Mouse (Mus musculus) heart, adult 2 months (tissue): ENCODE results near the gene Gm973.

ENCODE experiments used
- CTCF ChIP-seq: fragments of 200-600 bp; IDR thresholded peaks from 2 replicates; pipeline ENCODE4 v1.8.1; 2022; ENCODE audit warnings: antibody characterized with exemption, mild to moderate bottlenecking, moderate library complexity
- EP300 ChIP-seq: fragments of 200-500 bp; IDR thresholded peaks from 2 replicates; pipeline ENCODE4 v1.6.1; 2011; ENCODE audit warnings: low read depth, low read length, control low read depth; ENCODE audit not compliant: insufficient read depth

GRCm38 (mm10) chr1:59483521-59484245 lies 32.4 kb upstream of the Gm973 start:
- TF ChIP-seq EP300 (0 out of 2 replicates have a peak, but pooled peaks have one; percentile 11), CTCF (peak; percentile 75)
